Mouse (Mus musculus) liver, embryonic 14.5 days (tissue): ENCODE data around the gene Pom121l2.

Experiments used
- CTCF ChIP-seq: IDR thresholded peaks from 2 replicates; pipeline ENCODE4 v1.5.1; 2016; ENCODE audit warnings: antibody characterized with exemption, low read depth, control low read depth
- EP300 ChIP-seq: IDR thresholded peaks from 2 replicates; pipeline ENCODE4 v1.6.1; 2016; ENCODE audit warnings: antibody characterized with exemption, low read depth

- TF ChIP-seq CTCF (no peak), EP300 (no peak)
Observed at GRCm38 (mm10) chr13:21996840-21997185, 15.8 kb downstream of the Pom121l2 start.
